Mouse (Mus musculus) intestine, postnatal 0 days (tissue): Measurements from ENCODE around the gene Fam187a. TPM values are rescaled to one million over a fixed set of nuclear protein-coding genes. Genes with fewer than 3 reads are reported as not detected.
A peak's percentile ranks its signal among the peaks of the same experiment; 100 is the strongest.

ENCODE experiments used
- ATAC-seq: fragments of 200-750 bp; cut with Nextera tagmentation; 2 replicates; pipeline ENCODE4 v1.8.0; 2017; ENCODE audit warnings: mild to moderate bottlenecking, moderate TSS enrichment, moderate library complexity
- H3K27ac ChIP-seq: fragments of 300-500 bp; sonication (generic); 2 replicates; pipeline ENCODE4 v1.5.1; 2014; ENCODE audit warnings: mild to moderate bottlenecking, low read depth, low read length, moderate library complexity
- H3K27me3 ChIP-seq: fragments of 300-500 bp; sonication (generic); replicated peaks from 2 replicates; pipeline ENCODE4 v1.6.1; 2014; ENCODE audit warnings: low read length, mixed read lengths; ENCODE audit not compliant: control insufficient read depth, insufficient read depth
- H3K36me3 ChIP-seq: fragments of 300-500 bp; sonication (generic); 2 replicates; pipeline ENCODE4 v1.6.1; 2014; ENCODE audit warnings: mild to moderate bottlenecking, moderate library complexity; ENCODE audit not compliant: control insufficient read depth, insufficient read depth
- H3K4me1 ChIP-seq: fragments of 300-500 bp; sonication (generic); replicated peaks from 2 replicates; pipeline ENCODE4 v1.6.1; 2014; ENCODE audit warnings: antibody characterized with exemption, low read length, mixed read lengths; ENCODE audit not compliant: control insufficient read depth, insufficient read depth
- H3K4me2 ChIP-seq: fragments of 300-500 bp; sonication (generic); replicated peaks from 2 replicates; pipeline ENCODE4 v1.6.1; 2014; ENCODE audit warnings: low read depth, mild to moderate bottlenecking, moderate library complexity
- H3K4me3 ChIP-seq: fragments of 300-500 bp; sonication (generic); 2 replicates; pipeline ENCODE4 v1.5.1; 2014; ENCODE audit warnings: low read depth, low read length
- H3K9ac ChIP-seq: fragments of 300-500 bp; sonication (generic); 2 replicates; pipeline ENCODE4 v1.6.1; 2014; ENCODE audit warnings: mild to moderate bottlenecking, low read depth, low read length
- H3K9me3 ChIP-seq: fragments of 300-500 bp; sonication (generic); 2 replicates; pipeline ENCODE4 v1.6.1; 2016; ENCODE audit warnings: mixed run types; ENCODE audit not compliant: control insufficient read depth
- CTCF ChIP-seq: sonication (generic); IDR thresholded peaks from 2 replicates; pipeline ENCODE4 v1.5.1; 2016; ENCODE audit warnings: low read depth, mild to moderate bottlenecking, control low read depth, antibody characterized with exemption, moderate library complexity
- WGBS: fragments of 180-500 bp; shearing (Covaris S2); extraction: QIAGEN DNeasy Blood & Tissue Kit; methylation state at CpG from one replicate; pipeline ENCODE4 v1.1.7; 2014; 5-methylcytosine and 5-hydroxymethylcytosine counted together
- polyA plus RNA-seq: library from polyadenylated mRNA; unstranded; fragments of >200 nt; fragmentation: Nextera tagmentation; extraction: Ambion mirVana; gene quantifications from 2 replicates; pipeline ENCODE4 v1.2.1, GENCODE M21; 2015

Fam187a gene
- polyA plus RNA-seq, 1 experiment from 2014 or later, result not detected

DNA sequence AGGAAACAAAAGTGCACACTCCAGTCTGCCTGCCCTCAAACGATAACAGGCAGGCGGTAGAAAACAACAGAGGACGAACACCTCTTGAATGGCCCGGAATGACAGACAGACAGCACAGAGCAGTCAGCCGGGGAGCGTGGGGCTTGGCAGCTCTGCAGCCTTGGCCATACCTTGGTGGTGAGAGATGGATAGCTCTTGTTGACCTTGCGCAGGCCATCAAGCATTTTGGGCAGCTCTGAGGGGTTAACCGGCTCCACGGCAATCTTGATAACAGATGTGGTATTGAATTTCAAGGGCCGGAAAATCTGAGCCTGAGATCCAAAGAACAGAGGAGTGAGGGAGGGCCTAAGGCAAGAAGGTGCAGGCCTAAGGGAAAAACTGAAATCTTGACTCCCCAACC, 39.0 kb upstream of the Fam187a start:
- no peaks in the 10 kb centered on the region for H3K9me3 ChIP-seq
- no peaks in the 10 kb centered on the region for H3K27me3 ChIP-seq
- no peak overlapping the region for H3K27ac ChIP-seq
- no peak overlapping the region for H3K4me2 ChIP-seq
- ATAC-seq, result no peak
- no peak for TF ChIP-seq CTCF
- 79% methylated on average over 10 of the region's 10 CpGs for WGBS
- peaks cover 88% of the 10 kb centered on the region for H3K36me3 ChIP-seq
- H3K4me3 ChIP-seq, result no peak overlapping the region
- H3K4me1 ChIP-seq, result no peaks in the 10 kb centered on the region
- H3K9ac ChIP-seq, result no peak overlapping the region

DNA sequence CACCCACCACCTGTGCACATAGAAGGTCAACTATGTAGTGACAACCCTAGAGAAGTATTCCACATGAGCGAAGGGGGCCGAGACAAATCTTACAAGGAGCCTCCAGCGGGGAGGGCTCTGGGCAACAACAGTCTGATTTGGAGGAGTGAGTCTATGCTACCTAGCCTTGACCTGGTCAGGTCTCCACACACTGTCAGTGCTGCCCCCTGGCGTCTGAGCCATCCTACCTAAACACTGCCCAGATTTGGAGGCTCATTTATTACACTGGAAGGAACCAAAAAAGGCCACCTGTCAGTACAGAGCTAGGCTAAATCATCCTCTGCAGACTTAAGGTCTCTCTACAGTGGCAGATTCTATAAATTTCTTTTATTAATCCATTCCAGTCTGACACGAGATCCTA, 33.1 kb upstream of the Fam187a start:
- Histone ChIP-seq H3K9me3 (no peaks in the 10 kb centered on the region), H3K27ac (no peak overlapping the region), H3K4me2 (no peak overlapping the region), H3K9ac (no peak overlapping the region), H3K4me1 (no peaks in the 10 kb centered on the region), H3K36me3 (peaks cover 74% of the 10 kb centered on the region), H3K4me3 (no peak overlapping the region), H3K27me3 (no peaks in the 10 kb centered on the region)
- 64% methylated on average over 5 of the region's 5 CpGs for WGBS
- peak; percentile 78 for TF ChIP-seq CTCF
- peak; percentile 51; the same call in 1 of the 2 replicates for ATAC-seq

DNA sequence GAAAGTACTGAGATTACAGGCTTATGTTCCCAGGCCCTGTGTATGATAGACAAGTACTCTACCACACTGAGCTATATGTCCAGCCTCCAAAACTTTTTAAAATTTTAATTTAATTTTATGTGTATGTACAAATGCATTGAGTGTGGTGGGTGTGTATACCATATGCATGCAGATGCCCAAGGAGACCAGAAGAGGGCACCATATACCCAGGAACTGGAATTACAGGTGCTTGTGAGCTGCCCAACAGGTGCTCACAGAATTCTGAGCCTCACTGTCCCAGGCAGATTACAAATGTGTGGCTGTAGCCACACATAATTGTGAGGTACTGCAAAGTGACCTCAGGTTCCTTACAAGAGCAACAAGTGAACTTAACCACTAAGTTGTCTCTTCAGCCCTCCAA, 31.2 kb upstream of the Fam187a start:
- Histone ChIP-seq H3K27me3 (no peaks in the 10 kb centered on the region), H3K4me2 (no peak overlapping the region), H3K27ac (no peak overlapping the region), H3K4me1 (no peaks in the 10 kb centered on the region), H3K9ac (no peak overlapping the region), H3K4me3 (no peak overlapping the region), H3K9me3 (no peaks in the 10 kb centered on the region), H3K36me3 (peaks cover 72% of the 10 kb centered on the region)
- ATAC-seq, result no peak
- peak; percentile 51 for TF ChIP-seq CTCF

DNA sequence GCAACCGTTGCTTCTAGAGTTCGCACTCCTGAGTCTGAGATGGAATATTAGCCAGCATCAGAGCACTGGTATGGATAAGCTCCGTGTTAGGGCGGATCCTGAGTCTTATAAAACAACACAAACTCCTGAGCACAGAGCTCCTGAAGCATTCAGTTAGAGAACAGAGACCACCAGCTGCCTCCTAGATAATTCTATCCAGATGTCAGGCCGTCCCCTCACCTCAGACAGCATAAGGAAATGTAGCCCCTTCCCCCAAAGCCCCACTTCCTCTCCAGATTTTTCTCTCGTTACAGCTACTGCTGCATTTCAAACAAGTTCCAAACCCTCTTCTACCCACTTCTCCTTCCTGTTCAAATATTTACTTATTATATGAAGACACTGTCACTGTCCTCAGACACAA, 29.0 kb upstream of the Fam187a start:
- Histone ChIP-seq H3K4me3 (no peak overlapping the region), H3K36me3 (peaks cover 74% of the 10 kb centered on the region), H3K4me1 (no peaks in the 10 kb centered on the region), H3K27ac (no peak overlapping the region), H3K9ac (no peak overlapping the region), H3K27me3 (no peaks in the 10 kb centered on the region), H3K4me2 (no peak overlapping the region), H3K9me3 (no peaks in the 10 kb centered on the region)
- ATAC-seq, result no peak
- 80% methylated on average over 6 of the region's 6 CpGs for WGBS
- TF ChIP-seq CTCF, result no peak

DNA sequence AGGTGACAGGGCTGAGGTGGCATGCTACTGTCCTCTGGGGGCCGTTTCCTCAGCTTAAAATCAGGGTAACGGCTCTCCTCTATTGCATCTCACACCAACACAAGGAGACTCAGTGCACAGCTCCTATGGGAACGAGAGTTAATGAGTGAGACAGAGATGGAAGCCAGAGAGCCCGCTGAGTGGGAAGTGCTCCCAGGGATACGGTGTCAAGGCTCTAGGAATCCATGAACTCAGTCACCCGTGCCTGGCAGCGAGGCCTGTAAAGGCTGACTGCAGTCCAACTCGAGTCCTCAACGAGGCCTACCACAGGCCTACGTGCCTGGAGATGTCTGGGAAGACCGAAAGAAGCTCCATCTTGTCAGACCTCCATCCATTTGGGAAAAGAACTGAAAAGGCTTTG, 26.0 kb upstream of the Fam187a start:
- Histone ChIP-seq H3K4me3 (no peak overlapping the region), H3K27ac (no peak overlapping the region), H3K36me3 (peaks cover 80% of the 10 kb centered on the region), H3K9ac (no peak overlapping the region), H3K9me3 (no peaks in the 10 kb centered on the region), H3K27me3 (no peaks in the 10 kb centered on the region), H3K4me2 (no peak overlapping the region), H3K4me1 (no peaks in the 10 kb centered on the region)
- WGBS, result 97% methylated on average over 11 of the region's 11 CpGs
- TF ChIP-seq CTCF, result no peak
- ATAC-seq, result no peak

DNA sequence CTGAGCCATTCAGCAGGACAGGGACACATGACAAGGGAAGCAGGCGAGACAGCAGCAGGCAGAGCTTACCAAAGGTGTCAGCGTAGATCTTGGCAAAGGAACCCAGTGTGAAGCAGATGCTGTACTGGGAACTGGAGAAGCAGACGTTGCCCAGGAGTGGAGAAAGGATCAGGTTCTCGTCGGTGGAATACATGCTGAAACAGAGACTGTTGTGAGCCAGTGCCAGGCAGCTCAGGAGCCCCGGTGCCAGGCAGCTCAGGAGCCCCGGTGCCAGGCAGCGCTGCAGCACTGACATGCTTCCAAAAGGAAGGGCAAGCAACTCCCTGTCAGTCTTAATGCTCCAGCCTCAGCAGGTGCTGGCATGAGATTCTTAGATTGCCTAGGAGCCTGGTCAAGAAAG, 25.0 kb upstream of the Fam187a start:
- peaks cover 76% of the 10 kb centered on the region for H3K36me3 ChIP-seq
- ATAC-seq, result no peak
- 90% methylated on average over 8 of the region's 8 CpGs for WGBS

DNA sequence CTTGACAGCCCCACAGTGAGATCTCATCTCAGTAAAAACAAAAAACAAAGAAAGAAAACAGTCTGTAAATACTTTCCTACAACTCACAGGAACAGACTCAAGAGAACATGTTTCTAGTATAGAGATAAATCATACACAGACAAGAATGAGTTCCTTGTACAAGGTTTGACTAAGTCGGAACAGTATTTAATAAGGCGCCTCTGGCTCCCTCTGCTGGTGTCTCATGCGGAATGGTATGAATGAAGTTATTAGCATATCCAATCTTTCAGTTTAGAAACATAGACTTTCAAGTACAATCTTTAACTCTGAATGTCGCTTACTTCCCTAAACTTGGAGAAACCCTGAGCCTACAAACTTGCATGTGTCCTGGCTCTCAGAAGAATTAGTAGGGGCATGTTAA, 20.7 kb upstream of the Fam187a start:
- no peak overlapping the region for H3K4me3 ChIP-seq
- no peaks in the 10 kb centered on the region for H3K27me3 ChIP-seq
- ATAC-seq, result no peak
- 32% methylated on average over 4 of the region's 4 CpGs for WGBS
- H3K9me3 ChIP-seq, result no peaks in the 10 kb centered on the region
- TF ChIP-seq CTCF, result peak; percentile 82
- no peak overlapping the region for H3K27ac ChIP-seq
- H3K9ac ChIP-seq, result no peak overlapping the region
- H3K4me1 ChIP-seq, result no peaks in the 10 kb centered on the region
- no peak overlapping the region for H3K4me2 ChIP-seq
- H3K36me3 ChIP-seq, result peaks cover 72% of the 10 kb centered on the region

More for the DNA sequence above, 25.0 kb upstream of the Fam187a start:
- TF ChIP-seq CTCF, result no peak
- H3K9me3 ChIP-seq, result no peaks in the 10 kb centered on the region
- H3K4me1 ChIP-seq, result no peaks in the 10 kb centered on the region
- H3K27me3 ChIP-seq, result no peaks in the 10 kb centered on the region
- H3K27ac ChIP-seq, result no peak overlapping the region
- H3K4me3 ChIP-seq, result no peak overlapping the region
- H3K4me2 ChIP-seq, result no peak overlapping the region
- H3K9ac ChIP-seq, result no peak overlapping the region
